Mouse (Mus musculus) lung, postnatal 0 days (tissue): Measurements from ENCODE around the gene Gm20538.

Experiments used
- CTCF ChIP-seq: IDR thresholded peaks from 2 replicates; pipeline ENCODE4 v1.5.1; 2016; ENCODE audit warnings: antibody characterized with exemption, mild to moderate bottlenecking
- EP300 ChIP-seq: IDR thresholded peaks from 2 replicates; pipeline ENCODE4 v1.6.1; 2016; ENCODE audit warnings: antibody characterized with exemption, mild to moderate bottlenecking, control low read depth

DNA sequence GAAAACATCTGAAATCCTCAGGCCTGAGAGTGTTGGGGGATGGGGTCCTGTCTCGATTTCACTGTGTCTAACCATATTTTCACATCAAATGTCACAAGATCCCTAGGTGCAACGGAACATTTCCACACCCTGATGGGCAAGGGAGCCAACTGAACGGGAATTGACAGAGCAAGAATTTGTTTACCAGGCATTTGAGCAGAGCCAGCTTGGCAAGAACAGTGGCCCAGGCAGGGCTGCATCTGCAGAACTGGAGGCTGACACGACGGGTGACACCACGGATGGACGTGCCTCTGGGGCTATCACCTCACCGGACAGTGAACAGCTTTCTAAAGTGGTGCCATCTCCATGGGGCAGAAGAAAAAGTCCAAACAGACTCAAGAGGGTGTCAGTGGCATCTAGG lies 15.2 kb downstream of the Gm20538 start:
- TF ChIP-seq CTCF (no peak), EP300 (no peak)
